Mouse (Mus musculus): Measurements from ENCODE around the gene Fancc. TPM values are rescaled to one million over a fixed set of nuclear protein-coding genes. Genes with fewer than 3 reads are reported as not detected.
A peak's percentile ranks its signal among the peaks of the same experiment; 100 is the strongest.
"Not testable (repeated sequence)": the region's sequence is repeated elsewhere in the genome, so short reads cannot be mapped to it uniquely, and the experiment has no call there.

Fancc gene
- polyA plus RNA-seq, 2 experiments: 6.9 to 8.6 TPM

DNA sequence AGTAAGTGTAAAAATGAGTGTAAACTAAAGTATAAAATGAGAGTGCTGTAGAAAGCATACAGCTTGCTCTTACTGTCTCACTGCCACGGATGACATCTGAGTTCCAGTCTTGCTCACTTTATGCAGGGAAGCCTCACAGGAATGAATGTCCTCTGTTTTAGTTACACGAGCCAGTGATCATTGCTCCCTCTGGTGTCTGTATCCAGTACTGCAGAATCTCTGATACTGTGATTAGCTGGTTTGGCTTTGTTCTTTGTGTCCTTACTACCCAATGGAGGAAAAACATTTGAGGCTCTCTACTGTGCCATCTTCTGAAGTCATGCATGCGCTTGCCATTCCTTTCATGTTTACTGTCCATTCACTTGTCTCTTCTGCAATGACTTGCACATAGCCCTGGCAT lies 140.5 kb downstream of the Fancc start:
- Histone ChIP-seq H3K27me3 (ENCODE audit: control insufficient read depth, insufficient read depth, low read length) (no peaks in the 10 kb centered on the region), H3K9me3 (ENCODE audit: control insufficient read depth, low read length) (no peaks in the 10 kb centered on the region), H3K27ac (no peak overlapping the region), H3K4me2 (ENCODE audit: low read depth) (no peak overlapping the region), H3K36me3 (replicated peaks; ENCODE audit: control insufficient read depth, insufficient read depth, low read depth) (no peaks in the 10 kb centered on the region), H3K4me1 (replicated peaks; ENCODE audit: control insufficient read depth in 2 of 2, insufficient read depth in 2 of 2, low read length in 1 of 2) (peaks cover 0 to under 1% of the 10 kb centered on the region in 2 experiments; a peak in 1 of 4 replicates), H3K9ac (replicated peaks) (no peak overlapping the region), H3K4me3 (ENCODE audit: insufficient read depth in 1 of 2, low read depth in 2 of 2, low read length in 2 of 2) (no peak overlapping the region)
- TF ChIP-seq EP300 (IDR thresholded peaks at IDR 0.05; ENCODE audit: low read depth) (no peak), CTCF (IDR thresholded peaks at IDR 0.05; ENCODE audit: low read depth) (peak; percentile 85)
- 24% methylated on average over 3 of the region's 3 CpGs for WGBS (ENCODE audit: insufficient replicate concordance)
- no peak for ATAC-seq (ENCODE audit: insufficient read depth)
- DNase-seq (ENCODE audit: low read depth in 3 of 3, low spot score in 3 of 3): peak; percentile 23 to 31 (median 28)

DNA sequence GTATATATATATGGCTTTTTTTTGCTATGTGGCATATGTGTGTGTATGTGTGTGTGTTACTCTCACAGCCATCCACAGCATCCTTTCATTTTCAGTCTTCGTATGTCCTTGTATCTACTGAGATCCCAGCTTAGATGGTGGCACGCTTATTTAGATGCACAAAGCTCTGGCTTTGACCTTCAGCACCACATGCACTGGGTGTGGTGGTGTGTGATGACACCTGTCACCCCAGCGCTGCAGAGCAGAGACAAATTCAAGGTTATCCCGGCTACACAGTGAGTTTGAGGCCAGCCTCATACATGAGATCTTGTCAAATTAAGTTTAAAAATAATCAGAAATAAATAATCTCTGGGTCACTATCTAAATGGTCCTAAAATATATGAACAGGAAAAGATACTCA lies 141.0 kb downstream of the Fancc start:
- no peak overlapping the region for H3K4me2 ChIP-seq (ENCODE audit: low read depth)
- no peaks in the 10 kb centered on the region for H3K36me3 ChIP-seq (replicated peaks; ENCODE audit: control insufficient read depth, insufficient read depth, low read depth)
- no peaks in the 10 kb centered on the region for H3K4me1 ChIP-seq (replicated peaks; ENCODE audit: control insufficient read depth in 2 of 2, insufficient read depth in 2 of 2, low read length in 1 of 2)
- DNase-seq (ENCODE audit: low read depth in 3 of 3, low spot score in 3 of 3) (no peak), ATAC-seq (ENCODE audit: insufficient read depth) (no peak)
- no peak overlapping the region for H3K9ac ChIP-seq (replicated peaks)
- H3K27ac ChIP-seq: no peak overlapping the region
- 79% methylated on average over 4 of the region's 4 CpGs for WGBS (ENCODE audit: insufficient replicate concordance)
- no peak for TF ChIP-seq CTCF (IDR thresholded peaks at IDR 0.05; ENCODE audit: low read depth)
- no peak for TF ChIP-seq EP300 (IDR thresholded peaks at IDR 0.05; ENCODE audit: low read depth)
- H3K9me3 ChIP-seq (ENCODE audit: control insufficient read depth, low read length): no peaks in the 10 kb centered on the region
- H3K27me3 ChIP-seq (ENCODE audit: control insufficient read depth, insufficient read depth, low read length): no peaks in the 10 kb centered on the region
- no peak overlapping the region for H3K4me3 ChIP-seq (ENCODE audit: insufficient read depth in 1 of 2, low read depth in 2 of 2, low read length in 2 of 2)

GRCm38 (mm10) chr13:63353312-63353711 lies 143.8 kb downstream of the Fancc start:
- H3K9me3 ChIP-seq (ENCODE audit: control insufficient read depth, low read length); H3K4me1 ChIP-seq (replicated peaks; ENCODE audit: control insufficient read depth in 2 of 2, insufficient read depth in 2 of 2, low read length in 1 of 2); H3K27ac ChIP-seq; H3K36me3 ChIP-seq (replicated peaks; ENCODE audit: control insufficient read depth, insufficient read depth, low read depth); H3K27me3 ChIP-seq (ENCODE audit: control insufficient read depth, insufficient read depth, low read length); H3K4me3 ChIP-seq (ENCODE audit: insufficient read depth in 1 of 2, low read depth in 2 of 2, low read length in 2 of 2); DNase-seq (ENCODE audit: low read depth in 3 of 3, low spot score in 3 of 3); H3K9ac ChIP-seq (replicated peaks); H3K4me2 ChIP-seq (ENCODE audit: low read depth); ATAC-seq (ENCODE audit: insufficient read depth): not testable (repeated sequence)
- 62% methylated on average over 4 of the region's 4 CpGs for WGBS (ENCODE audit: insufficient replicate concordance)

DNA sequence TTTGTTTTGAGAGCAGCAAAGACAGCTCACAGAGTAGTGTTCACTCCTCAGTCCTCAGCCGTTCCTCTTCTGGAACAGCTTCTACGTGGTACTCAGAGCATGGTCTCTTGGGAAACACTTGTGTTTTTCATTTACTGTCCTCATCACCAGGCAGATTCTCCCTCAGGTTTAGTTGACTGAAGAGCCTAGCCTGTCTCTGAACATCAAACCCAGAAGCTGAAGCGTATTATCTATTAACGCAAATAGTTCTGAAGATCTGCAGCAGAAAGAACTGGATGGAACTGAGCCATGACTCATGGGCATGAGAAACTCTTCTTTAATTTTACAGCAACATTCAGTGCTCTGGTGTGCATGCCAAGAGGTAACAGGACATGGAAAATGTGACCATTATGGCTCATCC lies 147.0 kb downstream of the Fancc start:
- Histone ChIP-seq H3K4me3 (ENCODE audit: insufficient read depth in 1 of 2, low read depth in 2 of 2, low read length in 2 of 2) (no peak overlapping the region), H3K27me3 (ENCODE audit: control insufficient read depth, insufficient read depth, low read length) (no peaks in the 10 kb centered on the region), H3K4me1 (replicated peaks; ENCODE audit: control insufficient read depth in 2 of 2, insufficient read depth in 2 of 2, low read length in 1 of 2) (no peaks in the 10 kb centered on the region), H3K27ac (no peak overlapping the region), H3K4me2 (ENCODE audit: low read depth) (no peak overlapping the region), H3K9me3 (ENCODE audit: control insufficient read depth, low read length) (no peaks in the 10 kb centered on the region), H3K36me3 (replicated peaks; ENCODE audit: control insufficient read depth, insufficient read depth, low read depth) (no peaks in the 10 kb centered on the region), H3K9ac (replicated peaks) (no peak overlapping the region)
- DNase-seq (ENCODE audit: low read depth in 3 of 3, low spot score in 3 of 3) (no peak), ATAC-seq (ENCODE audit: insufficient read depth) (no peak)
- 84% methylated on average over 4 of the region's 4 CpGs for WGBS (ENCODE audit: insufficient replicate concordance)
- TF ChIP-seq CTCF (IDR thresholded peaks at IDR 0.05; ENCODE audit: low read depth): no peak
- TF ChIP-seq EP300 (IDR thresholded peaks at IDR 0.05; ENCODE audit: low read depth): no peak

- no peak overlapping the region for H3K4me2 ChIP-seq (ENCODE audit: low read depth)
- no peak for DNase-seq (ENCODE audit: low read depth in 3 of 3, low spot score in 3 of 3)
- no peak for ATAC-seq (ENCODE audit: insufficient read depth)
- no peaks in the 10 kb centered on the region for H3K4me1 ChIP-seq (replicated peaks; ENCODE audit: control insufficient read depth in 2 of 2, insufficient read depth in 2 of 2, low read length in 1 of 2)
- 68% methylated on average over 2 of the region's 2 CpGs for WGBS (ENCODE audit: insufficient replicate concordance)
- H3K27ac ChIP-seq: no peak overlapping the region
- no peak overlapping the region for H3K9ac ChIP-seq (replicated peaks)
- no peaks in the 10 kb centered on the region for H3K27me3 ChIP-seq (ENCODE audit: control insufficient read depth, insufficient read depth, low read length)
- TF ChIP-seq EP300 (IDR thresholded peaks at IDR 0.05; ENCODE audit: low read depth): no peak
- no peak overlapping the region for H3K4me3 ChIP-seq (ENCODE audit: insufficient read depth in 1 of 2, low read depth in 2 of 2, low read length in 2 of 2)
- no peaks in the 10 kb centered on the region for H3K9me3 ChIP-seq (ENCODE audit: control insufficient read depth, low read length)
- no peaks in the 10 kb centered on the region for H3K36me3 ChIP-seq (replicated peaks; ENCODE audit: control insufficient read depth, insufficient read depth, low read depth)
Observed at GRCm38 (mm10) chr13:63347639-63348038, 149.4 kb downstream of the Fancc start.
